Mouse (Mus musculus) cerebellum, adult 18-20 months (tissue): Measurements from ENCODE around the gene Kcnh1.

Experiments
- DNase-seq, 2 experiments: peaks; one replicate each; pipeline ENCODE4 v3.0.0; 2021

The Kcnh1 gene

GRCm38 (mm10) chr1:192269911-192270310 is 79.3 kb downstream of the Kcnh1 start:
- DNase-seq: no peak

GRCm38 (mm10) chr1:192277801-192278385 is 87.3 kb downstream of the Kcnh1 start:
- no peak for DNase-seq

- peak; percentile 81 to 87 for DNase-seq
Measured at GRCm38 (mm10) chr1:192284340-192284739, 93.8 kb downstream of the Kcnh1 start.

GRCm38 (mm10) chr1:192284950-192285349 is 94.4 kb downstream of the Kcnh1 start:
- no peak for DNase-seq

- no peak for DNase-seq
Measured at GRCm38 (mm10) chr1:192288456-192288855, 97.9 kb downstream of the Kcnh1 start.

GRCm38 (mm10) chr1:192291286-192291685 is 100.7 kb downstream of the Kcnh1 start:
- DNase-seq: no peak

GRCm38 (mm10) chr1:192293391-192293790 is 102.8 kb downstream of the Kcnh1 start:
- no peak for DNase-seq

- DNase-seq: peak in 1 of 2 experiments; percentile 40
Measured at GRCm38 (mm10) chr1:192293921-192294320, 103.3 kb downstream of the Kcnh1 start.

GRCm38 (mm10) chr1:192295243-192295860 is 104.8 kb downstream of the Kcnh1 start:
- DNase-seq: peak; percentile 44 to 62

GRCm38 (mm10) chr1:192295902-192296301 is 105.3 kb downstream of the Kcnh1 start:
- no peak for DNase-seq

GRCm38 (mm10) chr1:192297481-192298128 is 107.0 kb downstream of the Kcnh1 start:
- DNase-seq: no peak

- no peak for DNase-seq
Measured at GRCm38 (mm10) chr1:192300417-192300816, 109.8 kb downstream of the Kcnh1 start.

- DNase-seq: no peak
Measured at GRCm38 (mm10) chr1:192303615-192304014, 113.0 kb downstream of the Kcnh1 start.

GRCm38 (mm10) chr1:192305155-192305554 is 114.6 kb downstream of the Kcnh1 start:
- no peak for DNase-seq

- DNase-seq: no peak
Measured at GRCm38 (mm10) chr1:192307055-192307454, 116.5 kb downstream of the Kcnh1 start.

GRCm38 (mm10) chr1:192311298-192311697 is 120.7 kb downstream of the Kcnh1 start:
- DNase-seq: no peak

- DNase-seq: no peak
Measured at GRCm38 (mm10) chr1:192311851-192312438, 121.4 kb downstream of the Kcnh1 start.

GRCm38 (mm10) chr1:192312446-192312845 is 121.9 kb downstream of the Kcnh1 start:
- DNase-seq: no peak

GRCm38 (mm10) chr1:192312998-192313397 is 122.4 kb downstream of the Kcnh1 start:
- no peak for DNase-seq

GRCm38 (mm10) chr1:192313571-192313972 is 123.0 kb downstream of the Kcnh1 start:
- DNase-seq: no peak

- DNase-seq: no peak
Measured at GRCm38 (mm10) chr1:192314044-192314443, 123.5 kb downstream of the Kcnh1 start.

GRCm38 (mm10) chr1:192315392-192316070 is 125.0 kb downstream of the Kcnh1 start:
- DNase-seq: no peak

- no peak for DNase-seq
Measured at GRCm38 (mm10) chr1:192324223-192324622, 133.6 kb downstream of the Kcnh1 start.
